Mouse (Mus musculus): Measurements from ENCODE around the gene Olfr1046.

DNA sequence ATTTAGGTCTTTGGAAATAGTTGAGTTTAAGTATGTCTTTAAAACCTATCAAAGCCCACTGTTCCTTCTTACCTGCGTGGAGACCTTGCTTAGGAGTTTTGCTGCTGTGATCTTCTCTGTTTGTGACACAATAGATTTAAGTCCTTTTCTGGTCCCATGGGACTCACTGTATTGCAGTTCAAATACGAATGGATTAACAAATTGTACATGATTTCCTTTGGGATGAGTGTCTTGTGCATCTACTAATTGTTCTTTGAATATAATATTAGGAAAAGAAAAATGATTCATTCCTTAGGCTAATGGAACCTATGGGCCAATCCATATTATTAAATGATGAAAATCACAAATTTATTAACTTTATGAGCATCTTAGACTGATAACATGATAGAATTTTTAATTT, at the start of gene Olfr1046:
- TF ChIP-seq MAX (IDR thresholded peaks at IDR 0.05; ENCODE audit: low read length) = no peak
- no peak for TF ChIP-seq E2F4 (IDR thresholded peaks at IDR 0.05; ENCODE audit: borderline replicate concordance, low read depth, low read length)
- no peak for TF ChIP-seq CTCF (IDR thresholded peaks at IDR 0.05 in 2 of 3, conservative IDR thresholded peaks at IDR 0.05 in 1 of 3; ENCODE audit: control insufficient read depth in 1 of 3, insufficient read depth in 1 of 3, low read depth in 2 of 3, low read length in 3 of 3, poor library complexity in 1 of 3, severe bottlenecking in 1 of 3)
- TF ChIP-seq HCFC1 (IDR thresholded peaks at IDR 0.05; ENCODE audit: low read depth, low read length) = no peak
- no peak for TF ChIP-seq ZMIZ1 (IDR thresholded peaks at IDR 0.05; ENCODE audit: low read depth, low read length)
- no peak for TF ChIP-seq POLR2A (IDR thresholded peaks at IDR 0.05; ENCODE audit: control insufficient read depth in 1 of 2, insufficient read depth in 1 of 2, low read depth in 1 of 2, low read length in 2 of 2, poor library complexity in 1 of 2)
- no peak for TF ChIP-seq SIN3A (IDR thresholded peaks at IDR 0.05; ENCODE audit: low read length)
- no peak for TF ChIP-seq EP300 (IDR thresholded peaks at IDR 0.05; ENCODE audit: low read depth in 1 of 2, low read length in 2 of 2)
- no peak for TF ChIP-seq BHLHE40 (IDR thresholded peaks at IDR 0.05; ENCODE audit: borderline replicate concordance, low read depth, low read length)
- TF ChIP-seq NRF1 (IDR thresholded peaks at IDR 0.05; ENCODE audit: insufficient read depth, low read depth, low read length, poor library complexity, severe bottlenecking) = no peak
- no peak for TF ChIP-seq ETS1 (IDR thresholded peaks at IDR 0.05; ENCODE audit: low read depth, low read length)
- no peak for TF ChIP-seq ELF1 (IDR thresholded peaks at IDR 0.05; ENCODE audit: low read depth, low read length)
